Mouse (Mus musculus) embryonic facial prominence, embryonic 15.5 days (tissue): ENCODE results near the gene Det1. TPM values are rescaled to one million over a fixed set of nuclear protein-coding genes. Genes with fewer than 3 reads are reported as not detected.

Experiments used
- ATAC-seq: fragments of 200-750 bp; cut with Nextera tagmentation; 2 replicates; pipeline ENCODE4 v1.8.0; 2017; ENCODE audit warnings: low read depth, moderate TSS enrichment; ENCODE audit not compliant: insufficient number of reproducible peaks, low FRiP score, low TSS enrichment
- H3K27ac ChIP-seq: fragments of 300-500 bp; sonication (generic); replicated peaks from 2 replicates; pipeline ENCODE4 v1.5.1; 2015; ENCODE audit warnings: mild to moderate bottlenecking, inconsistent platforms
- H3K27me3 ChIP-seq: fragments of 300-500 bp; sonication (generic); 2 replicates; pipeline ENCODE4 v1.6.1; 2015; ENCODE audit warnings: inconsistent platforms
- H3K36me3 ChIP-seq: fragments of 300-500 bp; sonication (generic); 2 replicates; pipeline ENCODE4 v1.6.1; 2015; ENCODE audit warnings: mild to moderate bottlenecking, inconsistent platforms
- H3K4me1 ChIP-seq: fragments of 300-500 bp; sonication (generic); 2 replicates; pipeline ENCODE4 v1.6.1; 2015; ENCODE audit warnings: inconsistent platforms
- H3K4me2 ChIP-seq: fragments of 300-500 bp; sonication (generic); replicated peaks from 2 replicates; pipeline ENCODE4 v1.6.1; 2015; ENCODE audit warnings: mild to moderate bottlenecking, inconsistent platforms
- H3K4me3 ChIP-seq: fragments of 300-500 bp; sonication (generic); replicated peaks from 2 replicates; pipeline ENCODE4 v1.5.1; 2015; ENCODE audit warnings: mild to moderate bottlenecking, inconsistent platforms
- H3K9ac ChIP-seq: fragments of 300-500 bp; sonication (generic); 2 replicates; pipeline ENCODE4 v1.6.1; 2015; ENCODE audit warnings: inconsistent platforms
- H3K9me3 ChIP-seq: fragments of 300-500 bp; sonication (generic); replicated peaks from 2 replicates; pipeline ENCODE4 v1.6.1; 2016; ENCODE audit warnings: inconsistent platforms
- WGBS: fragments of 180-500 bp; shearing (Covaris S2); methylation state at CpG from one replicate; pipeline ENCODE4 v1.1.7; 2015; 5-methylcytosine and 5-hydroxymethylcytosine counted together
- microRNA-seq: library from miRNA; unstranded; fragments of <30 nt; microRNA quantifications from one replicate; pipeline ENCODE4, GENCODE M21; 2016; ENCODE audit warnings: borderline number of aligned reads
- polyA plus RNA-seq: library from polyadenylated mRNA; unstranded; fragments of >200 nt; fragmentation: Nextera tagmentation; extraction: Ambion mirVana; gene quantifications from 2 replicates; pipeline ENCODE4 v1.2.1, GENCODE M21; 2015

The Det1 gene
- polyA plus RNA-seq, 1 experiment from 2014 or later, result 16.5 TPM

DNA sequence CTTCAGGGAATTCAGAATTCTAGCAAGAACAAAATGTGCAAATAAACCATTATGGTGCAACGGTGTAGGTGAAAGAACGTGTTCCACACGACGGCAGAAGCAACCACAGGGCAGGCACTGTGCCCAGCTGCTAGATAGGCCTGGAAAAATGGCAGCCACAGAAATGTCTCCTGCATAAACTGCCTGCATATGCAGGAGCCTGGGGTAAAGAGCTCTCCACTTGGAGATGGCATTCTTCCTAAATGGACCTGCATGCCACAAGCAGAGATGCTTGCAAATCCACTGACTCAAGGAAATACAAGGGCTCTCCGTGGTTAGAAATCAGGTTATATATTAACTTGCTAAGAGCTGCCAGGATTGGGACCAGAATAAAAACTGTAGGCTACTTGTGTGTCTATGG, 68.3 kb downstream of the Det1 start:
- Histone ChIP-seq H3K4me3 (no peak overlapping the region), H3K4me1 (peaks cover 8% of the 10 kb centered on the region), H3K36me3 (peaks cover 62% of the 10 kb centered on the region), H3K9ac (no peak overlapping the region), H3K4me2 (no peak overlapping the region), H3K27me3 (no peaks in the 10 kb centered on the region), H3K9me3 (no peaks in the 10 kb centered on the region), H3K27ac (no peak overlapping the region)
- ATAC-seq, result no peak
- WGBS, result 98% methylated on average over 5 of the region's 5 CpGs

Small RNAs within 50 kb of the gene (microRNA-seq; reads per million reads assigned to microRNA genes)
- gene Mir7-2, result 6.6 reads per million, percentile 25 among the genes with 10 or more reads in this experiment

Other genes starting within 250 kb of the Det1 start
- gene Ntrk3, start 109.3 kb downstream of the Det1 start, polyA plus RNA-seq, result 4.0 and 6.2 TPM in 2 replicates
- 69.5 and 74.8 TPM in 2 replicates for gene Mrps11, start 64.1 kb downstream of the Det1 start, polyA plus RNA-seq
- 51.1 and 51.5 TPM in 2 replicates for gene Mrpl46, start 63.7 kb downstream of the Det1 start, polyA plus RNA-seq
- 36.6 and 37.4 TPM in 2 replicates for gene Aen, start 48.6 kb upstream of the Det1 start, polyA plus RNA-seq
- 6.1 and 6.5 TPM in 2 replicates for gene Isg20, start 66.2 kb upstream of the Det1 start, polyA plus RNA-seq
- gene Acan, start 206.2 kb upstream of the Det1 start, polyA plus RNA-seq, result 16.4 and 26.3 TPM in 2 replicates